Mouse (Mus musculus) lung, adult 2 months (tissue): ENCODE measurements at regions not wholly inside any gene's neighbourhood (a gene's known extent, or its start where the extent isn't known, plus 50 kb on each side); places are given as distances from the start of the nearest gene placed in this dataset.

Experiments
- CTCF ChIP-seq: fragments of 200-500 bp; IDR thresholded peaks from 2 replicates; pipeline ENCODE4 v1.5.1; 2011; ENCODE audit warnings: mild to moderate bottlenecking, low read length, control low read depth; ENCODE audit not compliant: insufficient read depth
- POLR2A ChIP-seq: fragments of 200-500 bp; IDR thresholded peaks from 2 replicates; pipeline ENCODE4 v1.6.1; 2011; ENCODE audit warnings: low read depth, mild to moderate bottlenecking, control low read depth, low read length, borderline replicate concordance; ENCODE audit errors: extremely low read depth

DNA sequence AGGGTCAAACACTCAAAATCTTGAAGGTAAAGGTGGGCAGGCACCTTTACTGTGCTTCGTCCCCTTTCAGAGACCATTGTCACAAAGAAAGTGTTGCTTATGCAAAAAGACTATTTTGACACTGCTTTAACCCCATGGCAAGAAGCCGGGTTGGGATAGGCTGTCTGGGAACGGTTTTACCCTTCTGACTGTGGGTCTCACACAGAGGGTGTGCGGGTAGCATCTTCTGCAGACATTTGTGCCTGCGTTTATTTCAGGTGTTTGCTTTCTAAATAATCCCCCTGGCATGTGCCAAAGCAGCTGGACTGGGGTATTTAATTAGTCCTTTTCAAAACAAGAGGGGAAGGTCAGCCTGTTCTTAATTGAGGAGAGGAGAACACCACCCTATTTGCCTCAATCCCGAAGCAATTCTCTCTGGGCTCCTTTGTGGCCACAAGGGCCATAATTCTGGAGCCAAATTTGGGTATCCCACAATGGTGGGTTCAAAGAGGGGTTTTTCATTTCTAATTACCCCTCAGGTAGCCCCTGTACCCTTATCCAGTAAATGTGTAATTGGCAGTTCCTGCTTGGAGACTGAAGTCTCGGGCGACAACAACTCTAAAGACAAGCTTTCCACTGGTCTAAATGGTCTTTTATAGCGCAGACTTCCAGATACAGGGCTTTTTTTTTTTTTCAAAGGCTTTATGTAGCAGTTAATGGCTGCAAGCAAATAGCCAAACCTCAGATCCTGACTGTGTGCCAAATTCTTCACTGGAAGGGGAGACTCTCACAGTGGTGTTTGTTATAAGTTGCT lies 80.8 kb upstream of the Pcsk6 start:
- TF ChIP-seq POLR2A (no peak), CTCF (no peak)
